Mouse (Mus musculus) intestine, embryonic 16.5 days (tissue): ENCODE results near the gene Camk1d. TPM values are rescaled to one million over a fixed set of nuclear protein-coding genes. Genes with fewer than 3 reads are reported as not detected.

Experiments used
- ATAC-seq: fragments of 200-750 bp; cut with Nextera tagmentation; 2 replicates; pipeline ENCODE4 v1.8.0; 2017; ENCODE audit warnings: moderate TSS enrichment, moderate library complexity
- H3K27ac ChIP-seq: fragments of 300-500 bp; sonication (generic); 2 replicates; pipeline ENCODE4 v1.5.1; 2014; ENCODE audit warnings: mild to moderate bottlenecking, low read length
- H3K27me3 ChIP-seq: fragments of 300-500 bp; sonication (generic); replicated peaks from 2 replicates; pipeline ENCODE4 v1.6.1; 2014; ENCODE audit warnings: low read length, control low read depth, mixed read lengths; ENCODE audit not compliant: control insufficient read depth, insufficient read depth
- H3K36me3 ChIP-seq: fragments of 300-500 bp; sonication (generic); 2 replicates; pipeline ENCODE4 v1.6.1; 2014; ENCODE audit warnings: low read length, control low read depth; ENCODE audit not compliant: control insufficient read depth, insufficient read depth
- H3K4me1 ChIP-seq: fragments of 300-500 bp; sonication (generic); 2 replicates; pipeline ENCODE4 v1.6.1; 2014; ENCODE audit warnings: low read length, control low read depth, mixed read lengths; ENCODE audit not compliant: control insufficient read depth, insufficient read depth
- H3K4me2 ChIP-seq: fragments of 300-500 bp; sonication (generic); 2 replicates; pipeline ENCODE4 v1.6.1; 2014; ENCODE audit warnings: low read depth, low read length, control low read depth
- H3K4me3 ChIP-seq: fragments of 300-500 bp; sonication (generic); 2 replicates; pipeline ENCODE4 v1.5.1; 2014; ENCODE audit warnings: mild to moderate bottlenecking, low read length
- H3K9ac ChIP-seq: fragments of 300-500 bp; sonication (generic); 2 replicates; pipeline ENCODE4 v1.6.1; 2014; ENCODE audit warnings: low read depth, low read length
- H3K9me3 ChIP-seq: fragments of 300-500 bp; sonication (generic); 2 replicates; pipeline ENCODE4 v1.6.1; 2016; ENCODE audit warnings: low read length, control low read depth; ENCODE audit not compliant: control insufficient read depth
- WGBS: fragments of 180-500 bp; shearing (Covaris S2); extraction: QIAGEN DNeasy Blood & Tissue Kit; methylation state at CpG from one replicate; pipeline ENCODE4 v1.1.7; 2014; 5-methylcytosine and 5-hydroxymethylcytosine counted together
- polyA plus RNA-seq: library from polyadenylated mRNA; unstranded; fragments of >200 nt; fragmentation: Nextera tagmentation; extraction: Ambion mirVana; gene quantifications from 2 replicates; pipeline ENCODE4 v1.2.1, GENCODE M21; 2015

Camk1d gene
- polyA plus RNA-seq, 1 experiment from 2014 or later, result 23.1 TPM

GRCm38 (mm10) chr2:5600183-5600962, 113.9 kb downstream of the Camk1d start:
- peak overlapping the region; percentile 93 for H3K27ac ChIP-seq
- H3K9ac ChIP-seq, result peak overlapping the region; percentile 5; the same call in 1 of the 2 replicates
- H3K4me2 ChIP-seq, result 0 out of 2 replicates have a peak overlapping the region, but pooled peaks have one; percentile 17
- no peaks in the 10 kb centered on the region for H3K27me3 ChIP-seq
- WGBS, result 58% methylated on average over 8 of the region's 8 CpGs
- no peaks in the 10 kb centered on the region for H3K9me3 ChIP-seq
- no peak overlapping the region for H3K4me3 ChIP-seq
- no peaks in the 10 kb centered on the region for H3K36me3 ChIP-seq
- peak; percentile 87 for ATAC-seq
- peaks cover 46% of the 10 kb centered on the region for H3K4me1 ChIP-seq

- WGBS, result 31% methylated on average over 4 of the region's 4 CpGs
Measured at GRCm38 (mm10) chr2:5599713-5600112, 114.6 kb downstream of the Camk1d start.

DNA sequence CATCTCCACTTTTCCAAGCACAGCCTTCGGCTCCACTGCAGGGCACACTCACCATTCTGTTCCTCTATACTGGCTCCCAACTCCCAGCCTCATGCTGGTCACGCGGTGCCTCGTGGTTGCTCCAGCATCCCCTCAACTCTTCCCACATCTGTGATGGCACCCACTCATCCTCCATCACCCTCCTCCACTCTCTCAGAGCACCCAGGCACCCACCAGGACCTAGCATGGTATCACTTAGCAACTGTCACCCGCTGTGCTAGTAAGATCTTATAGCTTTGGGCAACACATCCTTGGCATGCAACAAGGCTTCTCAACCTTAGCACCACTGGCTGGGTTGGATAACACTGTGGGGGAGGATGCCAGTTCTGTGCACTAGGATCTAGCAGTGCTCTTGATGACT, 115.8 kb downstream of the Camk1d start:
- no peak overlapping the region for H3K4me2 ChIP-seq
- H3K27me3 ChIP-seq, result no peaks in the 10 kb centered on the region
- no peak overlapping the region for H3K9ac ChIP-seq
- peaks cover 45% of the 10 kb centered on the region for H3K4me1 ChIP-seq
- ATAC-seq, result no peak
- no peak overlapping the region for H3K4me3 ChIP-seq
- H3K9me3 ChIP-seq, result no peaks in the 10 kb centered on the region
- peak overlapping the region; percentile 83 for H3K27ac ChIP-seq
- H3K36me3 ChIP-seq, result no peaks in the 10 kb centered on the region
- WGBS, result 90% methylated on average over 5 of the region's 5 CpGs

More at GRCm38 (mm10) chr2:5599713-5600112, 114.6 kb downstream of the Camk1d start:
- H3K27ac ChIP-seq, result peak overlapping the region; percentile 83
- H3K9ac ChIP-seq, result no peak overlapping the region
- H3K4me2 ChIP-seq, result no peak overlapping the region
- no peak overlapping the region for H3K4me3 ChIP-seq
- H3K9me3 ChIP-seq, result no peaks in the 10 kb centered on the region
- H3K36me3 ChIP-seq, result no peaks in the 10 kb centered on the region
- ATAC-seq, result peak; percentile 59
- H3K27me3 ChIP-seq, result no peaks in the 10 kb centered on the region
- H3K4me1 ChIP-seq, result peaks cover 45% of the 10 kb centered on the region

GRCm38 (mm10) chr2:5596882-5597281, 117.4 kb downstream of the Camk1d start:
- H3K4me1 ChIP-seq, result peaks cover 39% of the 10 kb centered on the region
- H3K27ac ChIP-seq, result peak overlapping the region; percentile 57; the same call in 1 of the 2 replicates

GRCm38 (mm10) chr2:5595356-5596191, 118.7 kb downstream of the Camk1d start:
- Histone ChIP-seq H3K4me3 (no peak overlapping the region), H3K4me1 (peaks cover 33% of the 10 kb centered on the region), H3K9ac (no peak overlapping the region), H3K4me2 (no peak overlapping the region), H3K27me3 (no peaks in the 10 kb centered on the region), H3K36me3 (no peaks in the 10 kb centered on the region), H3K27ac (no peak overlapping the region), H3K9me3 (no peaks in the 10 kb centered on the region)
- 75% methylated on average over 8 of the region's 8 CpGs for WGBS
- ATAC-seq, result no peak

More at GRCm38 (mm10) chr2:5596882-5597281, 117.4 kb downstream of the Camk1d start:
- Histone ChIP-seq H3K9ac (peak overlapping the region; percentile 27; the same call in 1 of the 2 replicates), H3K36me3 (no peaks in the 10 kb centered on the region), H3K27me3 (no peaks in the 10 kb centered on the region), H3K4me3 (no peak overlapping the region), H3K4me2 (no peak overlapping the region), H3K9me3 (no peaks in the 10 kb centered on the region)
- ATAC-seq, result no peak
- WGBS, result 31% methylated on average over 12 of the region's 12 CpGs

DNA sequence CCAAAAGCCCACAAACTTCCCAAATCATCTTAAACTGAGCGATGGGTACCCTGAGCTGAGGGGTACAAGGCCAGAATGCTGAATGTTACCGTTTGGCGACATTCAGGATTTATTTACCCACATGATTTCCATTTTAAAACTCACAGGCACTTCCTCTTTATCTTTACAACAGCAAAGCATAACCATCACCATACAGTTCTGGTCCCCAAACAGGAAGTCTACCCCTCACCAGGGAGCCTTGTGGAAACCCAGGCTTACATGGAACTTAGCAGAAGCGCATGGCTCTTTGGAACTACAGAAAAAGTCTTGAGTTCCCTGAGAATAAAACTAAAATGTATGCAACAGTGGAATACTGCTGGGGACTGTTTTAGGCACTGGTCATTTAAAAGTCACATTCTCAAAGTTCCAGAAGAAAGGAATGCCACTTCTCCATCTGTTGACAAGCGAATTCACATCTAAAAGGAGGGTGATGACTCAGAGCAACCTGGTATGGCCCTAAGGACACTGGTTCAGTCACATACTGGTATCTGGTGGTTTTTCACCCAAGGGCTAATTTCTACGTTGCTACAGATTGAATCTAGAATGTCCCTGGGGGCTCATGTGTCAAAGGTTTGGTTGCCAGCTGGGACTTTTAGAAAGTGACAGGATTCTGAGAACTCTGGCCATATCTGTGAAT, 121.7 kb downstream of the Camk1d start:
- H3K27ac ChIP-seq, result no peak overlapping the region
- H3K4me2 ChIP-seq, result no peak overlapping the region
- H3K4me1 ChIP-seq, result peaks cover 16% of the 10 kb centered on the region
- 79% methylated on average over 6 of the region's 6 CpGs for WGBS
- no peaks in the 10 kb centered on the region for H3K36me3 ChIP-seq
- no peak overlapping the region for H3K4me3 ChIP-seq
- no peak for ATAC-seq
- H3K27me3 ChIP-seq, result no peaks in the 10 kb centered on the region
- no peak overlapping the region for H3K9ac ChIP-seq
- H3K9me3 ChIP-seq, result no peaks in the 10 kb centered on the region

- Histone ChIP-seq H3K27me3 (no peaks in the 10 kb centered on the region), H3K36me3 (no peaks in the 10 kb centered on the region), H3K4me1 (no peaks in the 10 kb centered on the region; the same call in 1 of the 2 replicates), H3K27ac (no peak overlapping the region), H3K4me3 (no peak overlapping the region), H3K9me3 (no peaks in the 10 kb centered on the region), H3K9ac (no peak overlapping the region), H3K4me2 (no peak overlapping the region)
- peak; percentile 64 for ATAC-seq
- 62% methylated on average over 5 of the region's 5 CpGs for WGBS
Measured at GRCm38 (mm10) chr2:5590074-5590473, 124.2 kb downstream of the Camk1d start.

DNA sequence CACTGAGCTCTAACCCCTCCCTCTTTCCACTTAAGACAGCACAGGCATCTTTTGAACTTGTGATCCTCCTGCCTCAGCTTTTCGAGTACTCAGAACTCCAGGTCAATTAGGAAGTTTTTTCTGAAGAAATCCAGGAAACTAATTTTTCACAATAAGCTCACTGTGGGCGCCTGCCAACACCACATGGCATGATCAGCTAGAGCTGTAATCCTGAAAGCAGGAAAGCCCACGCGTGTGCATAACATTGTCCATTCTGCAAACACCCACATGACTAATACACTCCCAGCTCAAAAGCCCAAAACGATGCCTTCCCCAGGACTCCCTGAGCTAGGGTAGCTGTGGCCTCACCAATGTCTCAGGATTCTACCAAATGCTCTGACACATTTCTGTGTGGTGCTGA, 125.2 kb downstream of the Camk1d start:
- H3K4me3 ChIP-seq, result no peak overlapping the region
- H3K36me3 ChIP-seq, result no peaks in the 10 kb centered on the region
- no peaks in the 10 kb centered on the region for H3K27me3 ChIP-seq
- no peak for ATAC-seq
- H3K4me1 ChIP-seq, result peaks cover 3% of the 10 kb centered on the region
- no peak overlapping the region for H3K4me2 ChIP-seq
- H3K9me3 ChIP-seq, result no peaks in the 10 kb centered on the region
- no peak overlapping the region for H3K9ac ChIP-seq
- H3K27ac ChIP-seq, result no peak overlapping the region
- 88% methylated on average over 5 of the region's 5 CpGs for WGBS
